Mouse (Mus musculus) midbrain, postnatal 0 days (tissue): Measurements from ENCODE around the gene Scd3. TPM values are rescaled to one million over a fixed set of nuclear protein-coding genes. Genes with fewer than 3 reads are reported as not detected.

Experiments
- ATAC-seq: fragments of 200-750 bp; cut with Nextera tagmentation; 2 replicates; pipeline ENCODE4 v1.8.0; 2017; ENCODE audit warnings: moderate number of reproducible peaks, mild to moderate bottlenecking, moderate TSS enrichment, moderate library complexity; ENCODE audit not compliant: low FRiP score
- DNase-seq: peaks from one replicate; pipeline ENCODE4 v3.0.0-alpha.2; 2015; ENCODE audit warnings: low spot score
- H3K27ac ChIP-seq: fragments of 300-500 bp; sonication (generic); 2 replicates; pipeline ENCODE4 v1.5.1; 2014; ENCODE audit warnings: low read depth, mild to moderate bottlenecking, low read length, mixed read lengths
- H3K27me3 ChIP-seq: fragments of 300-500 bp; sonication (generic); 2 replicates; pipeline ENCODE4 v1.6.1; 2014; ENCODE audit warnings: low read length, control low read depth, mixed read lengths; ENCODE audit not compliant: insufficient read depth
- H3K36me3 ChIP-seq: fragments of 300-500 bp; sonication (generic); 2 replicates; pipeline ENCODE4 v1.6.1; 2014; ENCODE audit warnings: low read length, control low read depth, mixed read lengths; ENCODE audit not compliant: insufficient read depth
- H3K4me1 ChIP-seq: fragments of 300-500 bp; sonication (generic); 2 replicates; pipeline ENCODE4 v1.6.1; 2014; ENCODE audit warnings: mild to moderate bottlenecking, control low read depth, antibody characterized with exemption, low read length, mixed read lengths; ENCODE audit not compliant: insufficient read depth
- H3K4me2 ChIP-seq: fragments of 300-500 bp; sonication (generic); 2 replicates; pipeline ENCODE4 v1.6.1; 2014; ENCODE audit warnings: low read depth, mild to moderate bottlenecking, low read length, mixed read lengths; ENCODE audit not compliant: poor library complexity, severe bottlenecking
- H3K4me3 ChIP-seq: fragments of 300-500 bp; sonication (generic); 2 replicates; pipeline ENCODE4 v1.5.1; 2014; ENCODE audit warnings: low read depth, mild to moderate bottlenecking, low read length, moderate library complexity
- H3K9ac ChIP-seq: fragments of 300-500 bp; sonication (generic); replicated peaks from 2 replicates; pipeline ENCODE4 v1.6.1; 2014; ENCODE audit warnings: mild to moderate bottlenecking, low read length, moderate library complexity, mixed read lengths; ENCODE audit not compliant: poor library complexity, severe bottlenecking
- H3K9me3 ChIP-seq: fragments of 300-500 bp; sonication (generic); 2 replicates; pipeline ENCODE4 v1.6.1; 2016; ENCODE audit warnings: low read length, control low read depth
- CTCF ChIP-seq: IDR thresholded peaks from 2 replicates; pipeline ENCODE4 v1.5.1; 2016; ENCODE audit warnings: antibody characterized with exemption, mild to moderate bottlenecking
- WGBS: fragments of 180-500 bp; shearing (Covaris S2); extraction: QIAGEN DNeasy Blood & Tissue Kit; methylation state at CpG from one replicate; pipeline ENCODE4 v1.1.7; 2014; 5-methylcytosine and 5-hydroxymethylcytosine counted together
- polyA plus RNA-seq: library from polyadenylated mRNA; unstranded; fragments of >200 nt; fragmentation: Nextera tagmentation; extraction: Ambion mirVana; gene quantifications from 2 replicates; pipeline ENCODE4 v1.2.1, GENCODE M21; 2015
- total RNA-seq: library from RNA; depleted of rRNA; stranded (reverse); fragments of >200 nt; gene quantifications from 2 replicates; pipeline ENCODE4 v1.2.3, GENCODE M21; 2014

Scd3 gene
- total and polyA plus RNA-seq, 2 experiments from 2014 or later = 3.9 to 5.9 TPM

GRCm38 (mm10) chr19:44217958-44218525 lies 15.0 kb downstream of the Scd3 start:
- TF ChIP-seq CTCF = no peak
- Histone ChIP-seq H3K4me1 (no peaks in the 10 kb centered on the region), H3K27ac (no peak overlapping the region), H3K27me3 (no peaks in the 10 kb centered on the region), H3K9ac (no peak overlapping the region), H3K9me3 (no peaks in the 10 kb centered on the region), H3K4me3 (no peak overlapping the region), H3K4me2 (no peak overlapping the region), H3K36me3 (no peaks in the 10 kb centered on the region)
- DNase-seq = no peak
- ATAC-seq = no peak
- 84% methylated on average over 3 of the region's 3 CpGs for WGBS

- no peak for ATAC-seq
- Histone ChIP-seq H3K36me3 (no peaks in the 10 kb centered on the region), H3K4me3 (no peak overlapping the region), H3K27ac (no peak overlapping the region), H3K9me3 (no peaks in the 10 kb centered on the region), H3K4me2 (no peak overlapping the region), H3K4me1 (no peaks in the 10 kb centered on the region), H3K9ac (no peak overlapping the region), H3K27me3 (no peaks in the 10 kb centered on the region)
- WGBS = 92% methylated on average over 5 of the region's 5 CpGs
- TF ChIP-seq CTCF = no peak
- DNase-seq = no peak
Measured at GRCm38 (mm10) chr19:44225728-44226127, 22.7 kb downstream of the Scd3 start.

- peak; percentile 27 for DNase-seq
- no peaks in the 10 kb centered on the region for H3K4me1 ChIP-seq
- H3K27me3 ChIP-seq = no peaks in the 10 kb centered on the region
- no peak overlapping the region for H3K9ac ChIP-seq
- no peaks in the 10 kb centered on the region for H3K9me3 ChIP-seq
- no peak for TF ChIP-seq CTCF
- ATAC-seq = no peak
- H3K4me3 ChIP-seq = no peak overlapping the region
- no peaks in the 10 kb centered on the region for H3K36me3 ChIP-seq
- 66% methylated on average over 2 of the region's 2 CpGs for WGBS
- H3K4me2 ChIP-seq = no peak overlapping the region
- no peak overlapping the region for H3K27ac ChIP-seq
Measured at GRCm38 (mm10) chr19:44229776-44230175, 26.7 kb downstream of the Scd3 start.

- no peak for DNase-seq
- H3K27ac ChIP-seq = no peak overlapping the region
- H3K4me2 ChIP-seq = no peak overlapping the region
- ATAC-seq = no peak
- H3K9me3 ChIP-seq = no peaks in the 10 kb centered on the region
- no peaks in the 10 kb centered on the region for H3K4me1 ChIP-seq
- no peak overlapping the region for H3K4me3 ChIP-seq
- no peaks in the 10 kb centered on the region for H3K27me3 ChIP-seq
- no peaks in the 10 kb centered on the region for H3K36me3 ChIP-seq
- no peak overlapping the region for H3K9ac ChIP-seq
- 79% methylated on average over 3 of the region's 3 CpGs for WGBS
- TF ChIP-seq CTCF = no peak
Measured at GRCm38 (mm10) chr19:44230212-44230611, 27.1 kb downstream of the Scd3 start.

GRCm38 (mm10) chr19:44231608-44232151 lies 28.6 kb downstream of the Scd3 start:
- Histone ChIP-seq H3K27me3 (no peaks in the 10 kb centered on the region), H3K27ac (no peak overlapping the region), H3K36me3 (no peaks in the 10 kb centered on the region), H3K4me2 (no peak overlapping the region), H3K9ac (no peak overlapping the region), H3K4me3 (no peak overlapping the region), H3K4me1 (no peaks in the 10 kb centered on the region), H3K9me3 (no peaks in the 10 kb centered on the region)
- ATAC-seq (no peak), DNase-seq (no peak)
- no peak for TF ChIP-seq CTCF
- WGBS = 91% methylated on average over 4 of the region's 4 CpGs

- Histone ChIP-seq H3K9me3 (no peaks in the 10 kb centered on the region), H3K27me3 (no peaks in the 10 kb centered on the region), H3K4me3 (peak overlapping the region; percentile 16; the same call in 1 of the 2 replicates), H3K4me1 (no peaks in the 10 kb centered on the region), H3K4me2 (peak overlapping the region; percentile 37), H3K36me3 (no peaks in the 10 kb centered on the region), H3K27ac (peak overlapping the region; percentile 62; the same call in 1 of the 2 replicates), H3K9ac (peak overlapping the region; percentile 39; the same call in 1 of the 2 replicates)
- no peak for TF ChIP-seq CTCF
- DNase-seq (peak; percentile 34), ATAC-seq (peak; percentile 56)
- WGBS = 14% methylated on average over 19 of the region's 19 CpGs
Measured at GRCm38 (mm10) chr19:44237471-44238006, 34.5 kb downstream of the Scd3 start.
